Mouse (Mus musculus) intestine, embryonic 14.5 days (tissue): ENCODE measurements around the gene Inpp5a. TPM values are rescaled to one million over a fixed set of nuclear protein-coding genes. Genes with fewer than 3 reads are reported as not detected.

Source experiments
- ATAC-seq: fragments of 200-750 bp; cut with Nextera tagmentation; replicated peaks from 2 replicates; pipeline ENCODE4 v1.8.0; 2017; ENCODE audit warnings: low read depth, moderate number of reproducible peaks, moderate TSS enrichment, moderate library complexity; ENCODE audit not compliant: low FRiP score, low TSS enrichment
- DNase-seq: peaks from one replicate; pipeline ENCODE4 v3.0.0-alpha.2; 2018; ENCODE audit warnings: low spot score
- H3K27ac ChIP-seq: fragments of 300-500 bp; sonication (generic); 2 replicates; pipeline ENCODE4 v1.5.1; 2014; ENCODE audit warnings: low read depth, mild to moderate bottlenecking, control low read depth
- H3K27me3 ChIP-seq: fragments of 300-500 bp; sonication (generic); replicated peaks from 2 replicates; pipeline ENCODE4 v1.6.1; 2014; ENCODE audit warnings: low read length, control low read depth; ENCODE audit not compliant: control insufficient read depth, insufficient read depth
- H3K36me3 ChIP-seq: fragments of 300-500 bp; sonication (generic); 2 replicates; pipeline ENCODE4 v1.6.1; 2014; ENCODE audit warnings: low read length, control low read depth; ENCODE audit not compliant: control insufficient read depth, insufficient read depth
- H3K4me1 ChIP-seq: fragments of 300-500 bp; sonication (generic); replicated peaks from 2 replicates; pipeline ENCODE4 v1.6.1; 2014; ENCODE audit warnings: low read length, control low read depth, mixed read lengths; ENCODE audit not compliant: control insufficient read depth, insufficient read depth
- H3K4me2 ChIP-seq: fragments of 300-500 bp; sonication (generic); 2 replicates; pipeline ENCODE4 v1.6.1; 2014; ENCODE audit warnings: low read length
- H3K4me3 ChIP-seq: fragments of 300-500 bp; sonication (generic); 2 replicates; pipeline ENCODE4 v1.5.1; 2014; ENCODE audit warnings: low read depth, low read length, control low read depth, mixed read lengths
- H3K9ac ChIP-seq: fragments of 300-500 bp; sonication (generic); 2 replicates; pipeline ENCODE4 v1.6.1; 2014; ENCODE audit warnings: mild to moderate bottlenecking, low read length
- H3K9me3 ChIP-seq: fragments of 300-500 bp; sonication (generic); 2 replicates; pipeline ENCODE4 v1.6.1; 2016; ENCODE audit warnings: low read length, control low read depth; ENCODE audit not compliant: control insufficient read depth
- WGBS: fragments of 180-500 bp; shearing (Covaris S2); extraction: QIAGEN DNeasy Blood & Tissue Kit; methylation state at CpG from one replicate; pipeline ENCODE4 v1.1.7; 2014; 5-methylcytosine and 5-hydroxymethylcytosine counted together
- polyA plus RNA-seq: library from polyadenylated mRNA; unstranded; fragments of >200 nt; fragmentation: Nextera tagmentation; extraction: Ambion mirVana; gene quantifications from 2 replicates; pipeline ENCODE4 v1.2.1, GENCODE M21; 2014

Gene Inpp5a
- polyA plus RNA-seq, 1 experiment from 2014 or later = 49.8 TPM

DNA sequence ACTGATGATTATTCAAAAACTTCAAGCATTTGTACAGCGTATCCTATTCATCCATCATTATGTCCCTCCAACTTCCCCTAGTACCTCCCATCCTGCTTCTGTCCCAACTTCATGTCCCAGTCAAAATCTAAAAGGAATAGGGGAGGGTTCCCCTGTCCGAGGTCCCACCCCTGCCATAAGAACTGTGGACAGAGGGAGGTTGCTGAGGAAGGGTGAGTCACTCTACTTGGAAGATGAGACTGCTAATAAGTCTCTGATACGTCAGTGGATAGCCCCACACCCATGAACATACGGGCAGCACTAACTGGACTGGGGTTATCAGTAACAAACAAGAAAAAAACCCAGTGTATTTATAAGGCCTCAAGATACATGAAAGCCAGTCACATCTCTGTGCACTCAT is 29.0 kb upstream of the Inpp5a start:
- Histone ChIP-seq H3K36me3 (no peaks in the 10 kb centered on the region), H3K4me2 (no peak overlapping the region), H3K27ac (0 out of 2 replicates have a peak overlapping the region, but pooled peaks have one; percentile 29), H3K4me1 (peaks cover 28% of the 10 kb centered on the region), H3K4me3 (no peak overlapping the region), H3K9ac (no peak overlapping the region), H3K9me3 (no peaks in the 10 kb centered on the region), H3K27me3 (no peaks in the 10 kb centered on the region)
- no peak for ATAC-seq
- WGBS = 57% methylated on average over 4 of the region's 4 CpGs
- no peak for DNase-seq

- no peak; the same call in 1 of the 2 replicates for ATAC-seq
Observed at GRCm38 (mm10) chr7:139360890-139361559, 27.9 kb upstream of the Inpp5a start.

DNA sequence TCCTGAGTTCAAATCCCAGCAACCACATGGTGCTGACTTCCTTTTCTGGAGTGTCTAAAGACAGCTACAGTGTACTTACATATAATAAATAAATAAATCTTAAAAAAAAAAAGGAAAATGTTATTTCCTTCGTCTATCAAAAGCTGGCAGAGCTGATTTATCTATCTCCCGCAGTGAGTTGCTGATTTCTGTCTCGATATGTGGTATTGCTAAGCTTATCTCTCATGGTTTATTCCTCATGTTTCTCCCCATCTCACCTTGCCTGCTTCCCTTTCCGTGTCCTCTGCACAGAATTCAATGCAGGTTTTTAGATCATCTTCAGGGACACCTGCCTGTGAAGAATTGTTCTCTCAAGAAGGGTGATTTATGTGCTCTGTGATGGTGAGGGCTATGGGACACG is 27.1 kb upstream of the Inpp5a start:
- H3K4me2 ChIP-seq = no peak overlapping the region
- peaks cover 40% of the 10 kb centered on the region for H3K4me1 ChIP-seq
- no peak overlapping the region for H3K9ac ChIP-seq
- no peaks in the 10 kb centered on the region for H3K9me3 ChIP-seq
- DNase-seq = no peak
- no peak overlapping the region for H3K27ac ChIP-seq
- H3K36me3 ChIP-seq = no peaks in the 10 kb centered on the region
- no peaks in the 10 kb centered on the region for H3K27me3 ChIP-seq
- 86% methylated on average over 5 of the region's 5 CpGs for WGBS
- ATAC-seq = no peak
- H3K4me3 ChIP-seq = no peak overlapping the region

More at GRCm38 (mm10) chr7:139360890-139361559, 27.9 kb upstream of the Inpp5a start:
- Histone ChIP-seq H3K27ac (0 out of 2 replicates have a peak overlapping the region, but pooled peaks have one; percentile 29), H3K27me3 (no peaks in the 10 kb centered on the region), H3K9me3 (no peaks in the 10 kb centered on the region), H3K4me1 (peaks cover 40% of the 10 kb centered on the region), H3K9ac (no peak overlapping the region), H3K4me2 (no peak overlapping the region), H3K36me3 (no peaks in the 10 kb centered on the region), H3K4me3 (no peak overlapping the region)
- WGBS = 74% methylated on average over 3 of the region's 3 CpGs
- no peak for DNase-seq

- DNase-seq = no peak
- 92% methylated on average over 3 of the region's 3 CpGs for WGBS
- H3K4me2 ChIP-seq = no peak overlapping the region
Observed at GRCm38 (mm10) chr7:139362514-139362913, 26.4 kb upstream of the Inpp5a start.

DNA sequence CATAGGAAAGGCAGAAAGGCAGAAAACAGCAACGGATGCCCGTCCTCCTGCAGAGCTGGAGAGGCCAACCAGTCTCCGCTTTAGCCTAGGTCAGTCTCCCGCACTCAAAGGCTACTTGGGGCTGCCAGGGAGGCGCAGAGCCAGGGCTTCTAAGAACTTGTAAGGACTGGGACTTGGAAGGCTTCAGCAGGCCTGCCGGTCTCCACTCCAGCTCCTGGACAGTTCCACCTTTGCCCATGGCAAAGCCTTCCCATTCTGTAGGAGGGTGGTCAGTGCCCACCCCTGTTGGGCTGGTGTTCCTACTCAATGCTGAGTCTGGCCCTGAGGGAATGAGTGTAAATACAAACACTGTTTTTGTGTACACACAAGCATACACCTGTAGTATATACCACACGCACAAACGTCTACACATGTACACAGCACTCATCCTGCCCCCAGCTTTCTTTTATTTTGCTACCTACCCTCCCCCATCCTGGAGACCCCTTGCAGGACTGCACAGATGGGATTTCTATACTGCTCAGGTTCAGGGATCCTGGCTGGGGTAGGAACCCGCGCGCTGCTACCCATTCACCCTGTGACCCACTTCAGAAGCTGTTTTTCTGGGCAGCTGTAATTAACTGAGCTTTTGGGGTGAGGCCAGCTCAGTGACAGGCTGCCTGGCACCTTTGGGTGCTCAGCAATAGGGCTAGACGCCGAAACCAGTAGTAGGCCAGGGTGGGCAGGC is 25.5 kb upstream of the Inpp5a start:
- WGBS = 55% methylated on average over 13 of the region's 13 CpGs
- Histone ChIP-seq H3K4me2 (no peak overlapping the region; the same call in 1 of the 2 replicates), H3K36me3 (no peaks in the 10 kb centered on the region), H3K9me3 (no peaks in the 10 kb centered on the region), H3K27me3 (no peaks in the 10 kb centered on the region), H3K27ac (peak overlapping the region; percentile 89), H3K4me3 (no peak overlapping the region), H3K9ac (no peak overlapping the region), H3K4me1 (peaks cover 48% of the 10 kb centered on the region)
- peak; percentile 21 for ATAC-seq
- no peak for DNase-seq

More at GRCm38 (mm10) chr7:139362514-139362913, 26.4 kb upstream of the Inpp5a start:
- no peak overlapping the region for H3K9ac ChIP-seq
- no peaks in the 10 kb centered on the region for H3K36me3 ChIP-seq
- H3K27ac ChIP-seq = no peak overlapping the region
- ATAC-seq = no peak
- H3K4me1 ChIP-seq = peaks cover 40% of the 10 kb centered on the region
- no peaks in the 10 kb centered on the region for H3K9me3 ChIP-seq
- no peaks in the 10 kb centered on the region for H3K27me3 ChIP-seq
- H3K4me3 ChIP-seq = no peak overlapping the region

DNA sequence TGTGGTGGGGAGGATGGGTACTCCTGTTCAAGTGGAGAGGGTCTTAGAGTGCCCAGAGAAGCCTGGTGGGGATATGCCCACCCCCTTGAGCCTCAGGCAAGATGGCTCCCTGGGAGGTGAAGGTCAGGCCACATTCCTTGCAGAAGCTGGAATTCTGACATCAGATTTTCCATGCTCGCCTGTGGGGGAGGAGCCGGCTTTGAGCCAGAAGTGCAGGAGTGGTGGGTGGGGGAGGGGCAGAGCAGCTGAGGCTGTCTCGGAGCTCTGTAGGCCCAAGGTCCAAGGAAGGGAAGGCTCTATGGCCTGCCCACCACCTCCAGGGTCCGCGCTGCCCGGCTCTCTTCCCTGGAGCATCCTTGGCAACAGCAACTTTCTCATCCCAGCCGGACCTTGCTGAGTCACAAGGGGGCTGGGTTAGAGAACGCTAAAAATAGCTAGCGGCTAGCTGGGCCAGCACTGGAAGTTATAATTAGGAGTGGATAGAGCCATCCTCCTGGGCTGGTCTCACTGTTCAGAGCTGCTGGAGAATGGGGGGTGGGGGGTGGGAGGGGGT is 24.8 kb upstream of the Inpp5a start:
- Histone ChIP-seq H3K4me3 (no peak overlapping the region), H3K4me1 (peaks cover 54% of the 10 kb centered on the region), H3K4me2 (peak overlapping the region; percentile 18), H3K9ac (no peak overlapping the region), H3K36me3 (no peaks in the 10 kb centered on the region), H3K27ac (peak overlapping the region; percentile 89), H3K27me3 (no peaks in the 10 kb centered on the region), H3K9me3 (no peaks in the 10 kb centered on the region)
- ATAC-seq (peak; percentile 72), DNase-seq (peak; percentile 85)
- 0% methylated on average over 9 of the region's 9 CpGs for WGBS

- ATAC-seq = no peak
- WGBS = 61% methylated on average over 13 of the region's 13 CpGs
Observed at GRCm38 (mm10) chr7:139364936-139365830, 23.7 kb upstream of the Inpp5a start.

GRCm38 (mm10) chr7:139366131-139366530 is 22.8 kb upstream of the Inpp5a start:
- Histone ChIP-seq H3K4me3 (no peak overlapping the region), H3K4me1 (peaks cover 60% of the 10 kb centered on the region), H3K27ac (no peak overlapping the region), H3K9ac (no peak overlapping the region), H3K4me2 (no peak overlapping the region), H3K27me3 (no peaks in the 10 kb centered on the region), H3K36me3 (no peaks in the 10 kb centered on the region), H3K9me3 (no peaks in the 10 kb centered on the region)
- DNase-seq (no peak), ATAC-seq (no peak)
- WGBS = 91% methylated on average over 3 of the region's 3 CpGs

More at GRCm38 (mm10) chr7:139364936-139365830, 23.7 kb upstream of the Inpp5a start:
- H3K36me3 ChIP-seq = no peaks in the 10 kb centered on the region
- no peak overlapping the region for H3K9ac ChIP-seq
- H3K27me3 ChIP-seq = no peaks in the 10 kb centered on the region
- peak overlapping the region; percentile 18; the same call in 1 of the 2 replicates for H3K4me2 ChIP-seq
- H3K27ac ChIP-seq = peak overlapping the region; percentile 89
- peaks cover 58% of the 10 kb centered on the region for H3K4me1 ChIP-seq
- H3K4me3 ChIP-seq = no peak overlapping the region
- DNase-seq = no peak
- H3K9me3 ChIP-seq = no peaks in the 10 kb centered on the region
